Mouse (Mus musculus): ENCODE results near the gene Grm4. TPM values are rescaled to one million over a fixed set of nuclear protein-coding genes. Genes with fewer than 3 reads are reported as not detected.

The Grm4 gene
- polyA plus RNA-seq, 2 experiments, result 0.01 TPM; not detected in 1

DNA sequence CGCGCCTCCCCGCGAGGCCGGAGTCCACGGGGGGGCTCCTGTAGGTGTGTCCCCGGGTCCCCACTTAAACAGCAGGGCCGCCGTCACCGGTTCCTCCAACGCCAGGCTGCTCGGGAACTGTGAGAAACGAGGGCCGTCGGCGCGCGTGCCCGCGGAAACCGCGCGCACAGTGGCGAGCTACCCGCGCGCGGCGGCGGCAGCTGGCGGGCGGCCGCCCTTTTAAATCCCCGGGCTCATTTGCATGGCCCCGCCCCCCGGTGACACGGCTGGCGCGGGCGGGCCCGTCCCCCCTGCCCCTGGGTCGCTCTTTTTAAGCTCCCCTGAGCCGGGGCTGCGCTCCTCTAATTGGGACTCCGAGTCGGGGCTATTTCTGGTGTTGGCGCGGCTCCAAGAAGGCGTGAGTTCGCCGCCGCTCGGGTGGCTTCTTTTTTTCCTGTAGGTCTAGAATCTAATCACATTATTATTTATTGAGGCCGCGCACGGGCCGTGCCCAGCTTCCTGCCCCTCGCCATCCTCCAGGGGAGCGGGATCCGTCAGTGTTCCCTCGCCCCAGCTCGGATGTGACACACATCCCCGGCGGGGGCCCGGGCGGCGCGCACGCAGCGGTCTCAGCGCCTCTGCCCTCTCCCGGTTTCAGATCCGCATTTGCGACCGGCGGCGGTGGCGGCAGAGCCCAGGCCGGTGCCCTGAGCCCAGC is 35.3 kb upstream of the Grm4 start, which contains the start of gene Hmga1:
TSS of gene Hmga1 (plus strand) at position 183 of the 697 bp plus-strand sequence.
- Histone ChIP-seq H3K27ac (peak within 1 kb of the TSS; percentile 78), H3K4me1 (replicated peaks; ENCODE audit: control insufficient read depth in 2 of 2, insufficient read depth in 2 of 2, low read length in 1 of 2) (peaks cover 0 to 29% of the 10 kb centered on the region in 2 experiments; a peak in 3 of 4 replicates), H3K4me3 (ENCODE audit: insufficient read depth in 1 of 2, low read depth in 2 of 2, low read length in 2 of 2) (peak within 1 kb of the TSS; percentile 77 to 86), H3K9me3 (ENCODE audit: control insufficient read depth, low read length) (no peaks in the 10 kb centered on the region), H3K36me3 (replicated peaks; ENCODE audit: control insufficient read depth, insufficient read depth, low read depth) (peaks cover 7% of the 10 kb centered on the region), H3K4me2 (ENCODE audit: low read depth) (peak within 1 kb of the TSS; percentile 93), H3K27me3 (ENCODE audit: control insufficient read depth, insufficient read depth, low read length) (no peaks in the 10 kb centered on the region), H3K9ac (replicated peaks) (peak within 1 kb of the TSS; percentile 83)
- TF ChIP-seq EP300 (IDR thresholded peaks at IDR 0.05; ENCODE audit: low read depth) (no peak), CTCF (IDR thresholded peaks at IDR 0.05; ENCODE audit: low read depth) (no peak)
- DNase-seq (ENCODE audit: low read depth in 3 of 3, low spot score in 3 of 3) (peak; percentile 74 to 75 (median 75)), ATAC-seq (ENCODE audit: insufficient read depth) (peak; percentile 74)
- under 1% methylated on average over 78 of the region's 79 CpGs for WGBS (ENCODE audit: insufficient replicate concordance)

DNA sequence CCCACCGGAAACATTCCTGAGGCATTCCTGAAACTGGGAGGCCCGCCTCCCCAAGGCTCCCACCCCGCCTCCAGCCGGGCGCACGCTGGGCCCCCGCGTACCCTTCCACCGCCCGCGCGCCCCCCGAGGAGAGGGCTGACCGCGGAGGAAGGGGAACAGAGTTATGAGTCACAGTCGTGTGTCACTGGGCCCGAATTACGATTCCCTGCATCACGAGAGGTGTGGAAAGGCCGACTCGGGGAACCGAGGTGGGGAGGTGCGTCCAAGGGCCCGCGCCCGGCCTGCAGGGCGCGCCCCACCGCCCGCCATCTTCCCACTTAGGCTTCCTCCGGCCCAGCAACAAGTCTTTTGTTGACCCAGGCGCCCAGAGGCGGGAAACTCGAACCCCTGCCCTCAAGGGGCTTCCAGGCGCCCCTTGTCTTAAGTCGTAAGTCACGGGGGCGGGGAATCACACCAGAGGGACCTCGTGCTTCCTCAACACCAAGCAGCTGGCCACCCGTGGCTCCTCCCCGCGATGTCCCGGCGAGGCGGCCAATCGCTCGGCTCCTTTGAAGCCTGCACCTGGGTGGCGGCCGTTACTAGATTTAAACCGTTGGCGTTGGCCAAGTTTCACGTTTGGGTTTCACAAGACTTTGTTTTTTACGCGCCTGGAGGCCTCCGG is 34.4 kb upstream of the Grm4 start:
- under 1% methylated on average over 51 of the region's 55 CpGs for WGBS (ENCODE audit: insufficient replicate concordance)
- Histone ChIP-seq H3K4me1 (replicated peaks; ENCODE audit: control insufficient read depth in 2 of 2, insufficient read depth in 2 of 2, low read length in 1 of 2) (peaks cover 0 to 29% of the 10 kb centered on the region in 2 experiments; a peak in 3 of 4 replicates), H3K27ac (peak overlapping the region; percentile 78), H3K4me2 (ENCODE audit: low read depth) (peak overlapping the region; percentile 93), H3K36me3 (replicated peaks; ENCODE audit: control insufficient read depth, insufficient read depth, low read depth) (peaks cover 3% of the 10 kb centered on the region), H3K9ac (replicated peaks) (peak overlapping the region; percentile 69), H3K4me3 (ENCODE audit: insufficient read depth in 1 of 2, low read depth in 2 of 2, low read length in 2 of 2) (peak overlapping the region; percentile 52 to 77), H3K27me3 (ENCODE audit: control insufficient read depth, insufficient read depth, low read length) (no peaks in the 10 kb centered on the region), H3K9me3 (ENCODE audit: control insufficient read depth, low read length) (no peaks in the 10 kb centered on the region)
- TF ChIP-seq EP300 (IDR thresholded peaks at IDR 0.05; ENCODE audit: low read depth), result 0 out of 2 replicates have a peak, but pooled peaks have one; percentile 10
- TF ChIP-seq CTCF (IDR thresholded peaks at IDR 0.05; ENCODE audit: low read depth), result no peak
- ATAC-seq (ENCODE audit: insufficient read depth), result peak; percentile 69
- peak; percentile 78 to 80 (median 78) for DNase-seq (ENCODE audit: low read depth in 3 of 3, low spot score in 3 of 3)

DNA sequence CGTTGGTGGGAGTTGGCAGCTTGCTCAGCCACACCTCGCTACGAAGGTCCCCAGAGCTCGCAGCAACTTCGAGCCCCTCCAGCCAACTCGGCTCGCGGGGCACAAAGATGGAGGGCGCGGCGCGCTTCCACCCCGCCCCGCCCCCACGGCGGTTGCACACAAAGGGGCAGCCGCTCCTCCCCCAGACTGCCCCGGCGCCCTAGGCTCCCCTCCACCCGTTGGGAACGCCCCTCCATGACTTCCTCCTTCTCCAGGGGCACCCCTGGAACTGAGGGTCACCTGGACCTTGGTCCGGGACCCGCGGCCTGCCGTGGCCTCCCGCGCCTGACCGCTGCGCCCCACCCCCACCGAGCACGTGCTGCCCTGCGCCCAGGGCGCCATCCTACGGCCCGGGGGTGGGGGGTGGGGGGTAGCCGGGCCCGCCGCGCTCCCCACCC is 33.9 kb upstream of the Grm4 start:
- DNase-seq (ENCODE audit: low read depth in 3 of 3, low spot score in 3 of 3), result no peak

DNA sequence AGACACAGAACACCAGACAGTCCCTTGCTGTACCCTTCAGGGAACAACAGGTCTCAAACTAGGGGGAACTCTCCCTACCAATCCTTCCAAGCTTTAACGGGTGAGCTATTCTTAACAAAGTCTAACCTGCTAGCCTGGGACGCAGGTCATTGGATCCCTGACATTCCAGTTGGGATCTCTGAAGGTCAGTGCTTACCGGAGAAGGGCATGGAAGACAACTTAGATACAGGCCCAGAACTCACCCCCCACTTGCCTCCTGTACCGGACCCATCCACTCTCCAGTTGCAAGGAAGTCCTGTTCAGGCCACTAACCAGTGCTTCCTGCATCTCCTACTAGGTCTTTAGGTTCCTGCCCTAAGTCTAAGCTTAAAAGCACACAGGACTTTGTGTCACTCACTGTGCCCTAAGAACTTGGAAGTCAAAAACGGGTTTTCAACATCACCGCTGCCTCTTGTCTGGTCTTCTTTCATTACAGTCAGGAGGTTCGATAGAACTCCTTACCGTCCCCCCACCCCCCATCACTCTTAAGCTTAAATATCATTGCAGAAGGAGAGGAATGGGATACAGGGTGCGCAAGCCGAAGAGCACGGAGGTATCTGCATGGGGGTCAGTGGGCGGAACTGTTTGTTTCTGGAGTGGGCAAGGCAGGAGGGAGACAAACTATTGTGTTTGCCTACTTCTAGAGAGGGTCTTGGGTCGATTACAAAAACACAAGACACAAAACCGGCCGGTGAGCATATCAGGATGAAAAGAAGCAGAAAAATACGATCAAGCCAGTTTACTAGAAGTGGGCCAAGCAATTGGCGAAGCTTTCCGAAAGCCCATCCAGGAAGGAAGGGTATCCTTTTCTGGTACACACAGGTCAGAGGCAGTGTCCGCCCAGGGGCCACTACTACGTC is 33.1 kb upstream of the Grm4 start:
- Histone ChIP-seq H3K27me3 (ENCODE audit: control insufficient read depth, insufficient read depth, low read length) (no peaks in the 10 kb centered on the region), H3K4me1 (replicated peaks; ENCODE audit: control insufficient read depth in 2 of 2, insufficient read depth in 2 of 2, low read length in 1 of 2) (peaks cover 0 to 28% of the 10 kb centered on the region in 2 experiments; a peak in 3 of 4 replicates), H3K9me3 (ENCODE audit: control insufficient read depth, low read length) (no peaks in the 10 kb centered on the region), H3K27ac (peak overlapping the region; percentile 78), H3K36me3 (replicated peaks; ENCODE audit: control insufficient read depth, insufficient read depth, low read depth) (no peaks in the 10 kb centered on the region), H3K9ac (replicated peaks) (peak overlapping the region; percentile 69), H3K4me3 (ENCODE audit: insufficient read depth in 1 of 2, low read depth in 2 of 2, low read length in 2 of 2) (peak overlapping the region; percentile 52 to 77), H3K4me2 (ENCODE audit: low read depth) (peak overlapping the region; percentile 93)
- TF ChIP-seq EP300 (IDR thresholded peaks at IDR 0.05; ENCODE audit: low read depth) (no peak), CTCF (IDR thresholded peaks at IDR 0.05; ENCODE audit: low read depth) (no peak)
- WGBS (ENCODE audit: insufficient replicate concordance), result 33% methylated on average over 20 of the region's 20 CpGs
- no peak for ATAC-seq (ENCODE audit: insufficient read depth)
- no peak for DNase-seq (ENCODE audit: low read depth in 3 of 3, low spot score in 3 of 3)

More for the DNA sequence above, 33.9 kb upstream of the Grm4 start:
- no peak for TF ChIP-seq CTCF (IDR thresholded peaks at IDR 0.05; ENCODE audit: low read depth)
- Histone ChIP-seq H3K4me2 (ENCODE audit: low read depth) (peak overlapping the region; percentile 93), H3K9ac (replicated peaks) (peak overlapping the region; percentile 69), H3K36me3 (replicated peaks; ENCODE audit: control insufficient read depth, insufficient read depth, low read depth) (no peaks in the 10 kb centered on the region), H3K4me3 (ENCODE audit: insufficient read depth in 1 of 2, low read depth in 2 of 2, low read length in 2 of 2) (peak overlapping the region; percentile 52 to 77), H3K27ac (peak overlapping the region; percentile 78), H3K27me3 (ENCODE audit: control insufficient read depth, insufficient read depth, low read length) (no peaks in the 10 kb centered on the region), H3K4me1 (replicated peaks; ENCODE audit: control insufficient read depth in 2 of 2, insufficient read depth in 2 of 2, low read length in 1 of 2) (peaks cover 0 to 29% of the 10 kb centered on the region in 2 experiments; a peak in 3 of 4 replicates), H3K9me3 (ENCODE audit: control insufficient read depth, low read length) (no peaks in the 10 kb centered on the region)
- peak; percentile 36 for ATAC-seq (ENCODE audit: insufficient read depth)
- under 1% methylated on average over 37 of the region's 39 CpGs for WGBS (ENCODE audit: insufficient replicate concordance)

Data from liver, embryonic 14.5 days (tissue).